Mouse (Mus musculus) right cerebral cortex, adult 2 months (tissue): ENCODE results near the gene Ube4a.
A peak's percentile ranks its signal among the peaks of the same experiment; 100 is the strongest.

ENCODE experiments used
- DNase-seq, 2 experiments: peaks; one replicate each; pipeline ENCODE4 v3.0.0; 2021 to 2022; ENCODE audit warnings: low spot score in 2 of 2

The Ube4a gene

GRCm38 (mm10) chr9:44965126-44965832, at the start of gene Ube4a:
Gene Ube4a (minus strand): TSS chr9:44965600.
- DNase-seq, result peak; percentile 100

GRCm38 (mm10) chr9:45014879-45015278, 49.5 kb upstream of the Ube4a start:
- no peak for DNase-seq

GRCm38 (mm10) chr9:45011291-45011690, 45.9 kb upstream of the Ube4a start:
- DNase-seq, result no peak

GRCm38 (mm10) chr9:45010461-45010860, 45.1 kb upstream of the Ube4a start:
- DNase-seq, result no peak

GRCm38 (mm10) chr9:45009180-45010078, 44.0 kb upstream of the Ube4a start, which contains the start of gene Cd3e:
Gene Cd3e (minus strand): TSS chr9:45009627.
- no peak for DNase-seq

- DNase-seq, result no peak
These were observed 42.9 kb upstream of the Ube4a start for GRCm38 (mm10) chr9:45008342-45008741.

GRCm38 (mm10) chr9:45007404-45007803, 42.0 kb upstream of the Ube4a start:
- DNase-seq, result no peak

GRCm38 (mm10) chr9:45000249-45000648, 34.8 kb upstream of the Ube4a start:
- no peak for DNase-seq

GRCm38 (mm10) chr9:44999776-45000175, 34.4 kb upstream of the Ube4a start:
- DNase-seq, result no peak

- DNase-seq, result peak in 1 of 2 experiments; percentile 3
These were observed 33.8 kb upstream of the Ube4a start for GRCm38 (mm10) chr9:44999171-44999570.

GRCm38 (mm10) chr9:44998138-44998537, 32.7 kb upstream of the Ube4a start:
- DNase-seq, result no peak

- DNase-seq, result no peak
These were observed 31.2 kb upstream of the Ube4a start for GRCm38 (mm10) chr9:44996590-44996989.

GRCm38 (mm10) chr9:44994962-44995361, 29.6 kb upstream of the Ube4a start:
- DNase-seq, result no peak

GRCm38 (mm10) chr9:44993268-44993667, 27.9 kb upstream of the Ube4a start:
- no peak for DNase-seq

GRCm38 (mm10) chr9:44992271-44992670, 26.9 kb upstream of the Ube4a start:
- no peak for DNase-seq

GRCm38 (mm10) chr9:44991821-44992220, 26.4 kb upstream of the Ube4a start:
- DNase-seq, result no peak

GRCm38 (mm10) chr9:44986976-44987375, 21.6 kb upstream of the Ube4a start:
- no peak for DNase-seq

GRCm38 (mm10) chr9:44986242-44986781, 20.9 kb upstream of the Ube4a start:
- no peak for DNase-seq

- DNase-seq, result no peak
These were observed 20.3 kb upstream of the Ube4a start for GRCm38 (mm10) chr9:44985721-44986161.

- DNase-seq, result no peak
These were observed 17.6 kb upstream of the Ube4a start for GRCm38 (mm10) chr9:44983001-44983400.

GRCm38 (mm10) chr9:44982531-44982930, 17.1 kb upstream of the Ube4a start:
- no peak for DNase-seq

- DNase-seq, result no peak
These were observed 16.7 kb upstream of the Ube4a start for GRCm38 (mm10) chr9:44982081-44982480.
